Mouse (Mus musculus) liver (tissue): ENCODE data around the gene Psme4.

Experiments
- DNase-seq: peaks from one replicate; pipeline ENCODE4 v3.0.0-alpha.2; 2020; ENCODE audit warnings: mixed read lengths

Gene Psme4

GRCm38 (mm10) chr11:30786230-30786983, 14.9 kb downstream of the Psme4 start:
- DNase-seq = no peak

DNA sequence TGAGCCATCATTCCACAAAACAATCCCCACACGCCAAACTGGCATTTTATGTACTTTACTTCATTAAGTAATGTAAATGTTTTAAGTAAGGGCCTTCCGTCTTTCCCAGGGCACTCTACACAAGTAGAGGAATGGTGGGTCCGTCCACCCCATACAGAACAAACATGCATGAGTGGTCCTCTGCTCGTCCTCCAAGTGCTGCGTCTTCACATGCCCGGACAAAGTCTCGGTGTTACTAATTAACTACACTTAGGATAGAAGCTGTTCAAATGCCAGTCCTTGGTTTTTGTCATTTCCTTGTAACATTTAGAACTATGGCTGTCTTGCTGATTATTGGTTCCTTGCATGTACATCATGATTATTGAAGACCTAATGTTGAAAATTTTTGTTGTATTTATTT, 21.2 kb downstream of the Psme4 start:
- DNase-seq = no peak

GRCm38 (mm10) chr11:30793753-30794152, 22.2 kb downstream of the Psme4 start:
- no peak for DNase-seq

- no peak for DNase-seq
These were observed 25.7 kb downstream of the Psme4 start for GRCm38 (mm10) chr11:30797236-30797635.

DNA sequence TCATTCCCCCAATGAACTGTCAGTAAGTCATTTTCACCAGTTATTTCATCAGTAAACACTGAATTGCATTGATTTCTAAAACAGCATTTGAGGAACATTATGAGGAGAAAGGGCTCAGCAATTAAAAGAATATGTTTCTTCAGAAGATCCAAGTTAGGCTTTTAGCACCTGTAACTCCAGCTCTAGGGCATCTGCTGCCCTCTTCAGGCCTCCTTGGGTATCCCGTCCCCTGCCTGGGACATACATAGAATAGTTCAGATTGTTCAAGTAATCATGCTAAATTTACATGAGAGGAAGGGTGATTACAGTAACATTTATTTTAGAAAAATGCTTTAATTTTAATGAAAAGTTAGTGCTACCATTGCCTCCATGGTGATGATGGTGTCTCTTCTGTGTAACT, 28.0 kb downstream of the Psme4 start:
- DNase-seq = peak; percentile 63

DNA sequence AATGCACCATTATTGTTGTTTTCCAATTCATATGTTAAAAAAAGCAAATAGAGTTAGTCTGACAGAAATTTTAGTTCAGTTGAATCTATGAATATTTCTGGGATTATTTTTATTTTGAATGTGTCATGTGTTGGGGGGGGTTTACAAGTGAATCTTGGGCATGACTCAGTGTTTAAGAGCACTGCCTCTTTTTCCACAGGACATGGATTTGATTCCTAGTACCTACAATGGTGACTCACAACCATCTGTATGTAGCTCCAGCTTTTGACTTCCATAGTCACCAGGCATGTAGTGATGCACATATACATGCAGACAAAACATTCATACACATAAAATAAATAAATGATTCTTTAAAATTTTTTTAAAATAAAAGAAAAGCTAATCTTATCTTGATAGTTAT, 28.6 kb downstream of the Psme4 start:
- DNase-seq = no peak

DNA sequence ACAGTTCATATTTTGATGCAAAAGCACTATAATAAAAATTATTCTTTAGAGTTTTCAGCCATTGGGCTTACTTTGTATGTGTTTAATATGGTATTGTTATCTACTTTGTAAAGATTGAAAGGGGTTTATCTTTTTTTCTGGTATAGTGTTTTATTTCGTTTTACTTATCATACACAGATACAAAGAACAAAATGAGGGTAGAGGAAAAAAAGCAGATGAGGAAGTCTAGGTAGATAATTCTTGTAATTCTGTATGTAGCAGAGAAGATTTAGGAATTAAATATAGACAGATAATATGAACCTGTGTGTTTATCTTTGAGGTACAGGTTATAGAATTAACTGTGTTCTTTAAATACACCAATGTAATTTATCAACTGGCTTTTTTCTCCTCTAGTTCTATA, 30.9 kb downstream of the Psme4 start:
- DNase-seq = no peak

GRCm38 (mm10) chr11:30821116-30821515, 49.6 kb downstream of the Psme4 start:
- DNase-seq = no peak

DNA sequence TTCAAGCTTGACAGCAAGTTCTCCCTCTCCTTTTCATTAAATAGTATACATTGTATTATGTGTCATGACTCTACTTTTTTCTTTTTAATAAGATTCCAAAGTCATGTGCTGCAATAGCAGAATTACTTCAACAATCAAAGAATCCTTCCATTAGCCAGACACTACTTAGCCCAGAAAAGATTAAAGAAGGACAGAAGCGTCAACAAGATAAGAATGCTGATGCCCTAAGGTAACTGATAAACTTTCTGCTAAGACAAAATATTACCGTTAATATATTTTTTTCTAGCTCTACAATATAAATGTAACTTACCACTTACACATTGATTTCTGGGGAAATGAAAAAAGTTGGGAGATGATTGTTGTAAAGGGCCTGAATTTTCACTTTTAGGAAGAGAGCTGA, 67.3 kb downstream of the Psme4 start:
- no peak for DNase-seq

GRCm38 (mm10) chr11:30844355-30844754, 72.8 kb downstream of the Psme4 start:
- no peak for DNase-seq

DNA sequence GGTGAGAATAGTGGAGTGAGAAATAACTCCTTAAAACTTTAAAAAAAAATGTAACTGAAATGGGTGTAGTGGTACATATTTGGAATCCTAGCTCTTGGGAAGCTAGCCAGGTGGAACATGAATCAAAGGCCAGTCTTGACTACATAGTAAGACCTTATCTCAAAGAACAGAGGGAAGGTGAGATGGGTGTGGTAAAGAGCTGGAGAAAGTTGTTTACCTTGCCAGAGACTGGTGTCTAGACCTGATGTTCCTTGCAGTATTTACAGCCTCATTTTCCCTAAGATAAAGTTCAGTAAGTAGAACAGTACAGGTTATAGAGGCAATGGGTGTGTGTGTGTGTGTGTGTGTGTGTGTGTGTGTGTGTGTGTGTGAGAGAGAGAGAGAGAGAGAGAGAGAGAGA, 100.9 kb downstream of the Psme4 start:
- no peak for DNase-seq

- DNase-seq = peak; percentile 59
These were observed 113.8 kb downstream of the Psme4 start, which contains the start of the genes Gpr75 and Asb3 for GRCm38 (mm10) chr11:30885171-30885871. Gpr75 (plus strand) TSS chr11:30885358. Asb3 (plus strand) TSS chr11:30885416.

DNA sequence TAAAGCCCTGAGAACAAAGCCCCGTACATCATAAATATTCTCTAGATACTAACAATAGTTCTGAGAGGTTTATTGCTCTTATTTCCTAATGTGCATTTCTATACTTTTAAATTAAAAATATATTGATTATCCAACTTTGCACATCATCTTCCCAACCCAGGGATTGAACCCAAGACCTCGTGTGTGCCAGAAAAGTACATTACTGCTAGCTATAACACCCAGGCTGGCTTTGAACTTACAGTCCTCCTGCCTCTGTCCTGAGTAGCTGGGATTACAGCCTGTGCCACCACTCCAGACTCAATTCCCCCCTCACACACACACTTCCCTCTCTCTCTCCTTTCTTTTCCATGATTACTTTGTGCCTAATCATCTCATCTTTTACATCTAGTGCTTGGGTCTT, 116.6 kb downstream of the Psme4 start:
- DNase-seq = no peak

GRCm38 (mm10) chr11:30896201-30896600, 124.7 kb downstream of the Psme4 start:
- DNase-seq = no peak

DNA sequence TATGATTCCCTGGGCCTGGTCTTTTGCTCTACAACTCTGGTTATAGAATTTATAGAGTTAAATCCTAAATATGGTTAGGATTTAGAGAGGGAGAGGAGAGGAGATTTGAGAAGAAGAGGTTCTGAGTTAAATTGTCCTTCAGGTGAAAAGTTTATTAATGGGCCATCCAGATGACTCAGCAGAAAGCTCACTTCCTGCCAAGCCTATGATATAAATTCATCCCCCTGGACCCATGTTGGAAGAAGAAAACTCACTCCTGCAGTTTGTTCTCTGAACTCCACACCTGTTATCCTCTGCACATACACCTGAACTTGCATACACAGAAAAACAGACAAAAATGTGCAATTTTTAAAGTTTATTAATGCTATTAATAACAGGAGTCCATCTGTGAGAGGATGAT, 127.8 kb downstream of the Psme4 start:
- no peak for DNase-seq

- DNase-seq = no peak
These were observed 140.8 kb downstream of the Psme4 start for GRCm38 (mm10) chr11:30912311-30912710.

DNA sequence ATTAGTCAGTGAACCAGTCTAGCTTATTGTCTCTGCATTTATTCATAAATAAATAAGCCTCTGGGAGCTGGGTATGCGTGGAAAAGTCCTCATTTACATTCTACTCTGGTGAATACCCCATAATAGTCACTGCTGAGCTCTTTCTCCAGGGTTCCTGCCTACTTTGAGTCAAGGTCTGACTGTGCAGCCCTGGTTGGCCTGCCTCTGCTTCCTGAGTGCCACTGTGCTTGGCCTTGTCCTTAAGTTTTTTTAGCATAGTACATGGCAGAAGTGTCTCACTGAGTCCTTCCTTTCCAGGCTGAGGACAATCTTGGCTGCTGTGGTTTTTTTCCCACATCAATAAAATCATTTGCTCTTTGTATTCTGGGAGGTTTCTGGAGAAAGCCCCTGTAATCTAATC, 149.1 kb downstream of the Psme4 start:
- DNase-seq = no peak

- no peak for DNase-seq
These were observed 151.8 kb downstream of the Psme4 start for GRCm38 (mm10) chr11:30923283-30923682.

- no peak for DNase-seq
These were observed 156.6 kb downstream of the Psme4 start for GRCm38 (mm10) chr11:30928079-30928478.

DNA sequence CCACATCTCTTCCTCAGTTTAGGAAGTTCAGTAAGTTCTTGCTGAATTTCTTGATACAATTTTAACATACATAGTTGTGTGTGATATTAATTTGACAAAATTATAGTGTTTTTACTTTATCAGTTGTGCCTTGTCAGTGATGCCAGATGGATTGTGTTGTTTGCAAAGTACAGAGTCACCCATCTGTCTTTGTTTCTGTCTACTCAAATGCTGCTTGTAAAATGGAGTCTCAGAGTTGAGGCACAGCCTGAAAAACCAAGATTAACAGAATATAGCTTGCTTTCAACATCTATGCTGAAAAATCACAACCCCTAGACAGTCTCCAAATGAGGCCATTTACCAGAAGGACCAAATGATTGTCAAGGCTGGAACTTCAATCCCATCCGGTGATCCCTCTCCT, 157.0 kb downstream of the Psme4 start:
- DNase-seq = no peak
